Mouse (Mus musculus): ENCODE measurements around the gene Ano6.

Ano6 gene

DNA sequence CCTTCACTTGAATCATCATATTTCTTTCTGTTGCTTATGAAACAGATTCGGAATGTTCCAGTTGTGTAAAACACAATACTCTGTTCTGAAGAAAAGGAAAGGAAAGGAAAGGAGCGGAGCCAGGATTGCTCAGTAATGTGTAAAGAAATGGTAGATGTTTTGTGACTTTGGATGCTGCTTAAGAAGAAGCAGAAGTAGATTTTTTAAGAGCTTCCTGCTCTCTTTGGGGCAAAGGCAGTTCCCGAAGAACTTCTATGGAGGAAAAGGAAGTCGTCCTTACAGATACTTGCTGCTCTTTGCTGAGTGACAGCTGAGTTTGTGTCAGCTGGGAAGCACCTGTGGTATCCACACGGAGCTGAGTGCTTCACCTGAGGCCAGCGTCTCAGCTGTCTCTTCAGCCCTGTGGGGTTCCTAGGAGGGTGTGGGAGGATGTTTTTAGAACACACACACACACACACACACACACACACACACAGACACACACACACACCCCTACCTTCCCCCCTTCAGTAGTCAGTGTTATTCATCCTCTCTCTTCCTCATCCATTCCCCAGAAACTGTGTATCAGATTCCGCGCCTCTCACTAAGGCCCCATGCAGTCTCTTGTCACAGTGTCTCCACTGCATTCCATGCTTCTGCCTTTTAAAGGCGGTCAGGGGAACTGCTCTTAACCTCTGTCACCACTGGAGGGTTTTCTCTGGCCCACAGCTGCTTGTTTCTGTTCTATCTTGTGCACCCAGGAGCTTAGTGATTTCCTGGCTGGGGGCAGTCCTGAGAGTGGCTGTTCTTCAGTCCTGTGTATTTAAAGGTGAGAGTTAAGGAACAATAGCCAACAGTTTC is 6.7 kb downstream of the Ano6 start:
- no peak for DNase-seq

DNA sequence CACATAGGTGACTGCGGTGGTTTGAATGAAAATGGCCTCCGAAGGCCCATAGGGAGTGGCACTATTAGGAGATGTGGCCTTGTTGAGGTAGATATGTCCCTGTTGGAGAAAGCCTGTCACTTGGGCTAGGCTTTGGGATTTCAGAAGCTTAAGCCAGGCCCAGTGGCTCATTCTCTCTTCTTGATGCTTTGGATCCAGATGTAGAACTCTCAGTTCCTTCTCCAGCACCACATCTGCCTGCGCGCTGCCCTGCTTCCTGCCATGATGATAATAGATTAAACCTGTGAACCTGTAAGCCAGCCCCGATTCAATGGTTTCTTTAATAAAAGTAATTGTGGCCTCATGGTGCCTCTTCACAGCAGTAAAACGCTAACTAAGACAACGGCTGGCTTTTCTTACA is 7.6 kb downstream of the Ano6 start:
- no peak for DNase-seq

DNA sequence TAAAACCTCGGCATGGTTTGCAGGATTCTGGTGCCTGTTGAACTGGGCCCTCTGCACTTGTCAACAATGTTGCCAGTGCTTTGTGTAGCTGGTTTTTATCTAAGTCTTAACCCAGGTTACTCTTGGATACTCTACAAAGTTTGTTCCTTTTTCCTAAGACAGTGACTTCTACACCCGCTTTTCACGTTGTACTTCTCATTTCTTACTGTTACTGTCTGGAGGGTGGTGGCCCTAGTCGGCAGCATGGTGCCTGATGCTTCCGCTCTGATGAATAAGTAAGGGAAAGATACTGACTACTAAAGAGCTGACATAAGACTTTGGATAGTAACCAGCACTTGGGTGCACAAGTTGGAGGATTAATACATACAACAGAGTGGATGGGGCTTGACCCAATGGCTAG is 9.0 kb downstream of the Ano6 start:
- DNase-seq, result no peak

DNA sequence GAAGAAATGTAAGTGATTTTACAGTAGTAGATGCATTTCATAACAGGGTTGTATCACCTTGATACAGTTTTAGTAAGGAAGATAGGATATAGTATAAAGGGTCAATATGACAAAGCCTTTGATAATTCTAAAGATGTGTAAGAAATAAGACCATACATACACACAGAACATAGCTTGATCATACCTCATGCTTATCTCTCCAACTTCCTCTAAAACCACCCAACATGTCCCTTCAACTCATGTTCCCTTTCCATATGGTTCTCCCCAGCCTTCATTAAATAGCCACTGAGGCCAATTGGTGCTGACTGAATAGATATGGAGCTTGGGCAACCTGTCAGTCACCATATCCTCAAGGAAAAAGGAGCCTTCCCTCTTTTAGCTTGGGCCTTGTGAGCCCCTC is 9.4 kb downstream of the Ano6 start:
- no peak for DNase-seq

DNA sequence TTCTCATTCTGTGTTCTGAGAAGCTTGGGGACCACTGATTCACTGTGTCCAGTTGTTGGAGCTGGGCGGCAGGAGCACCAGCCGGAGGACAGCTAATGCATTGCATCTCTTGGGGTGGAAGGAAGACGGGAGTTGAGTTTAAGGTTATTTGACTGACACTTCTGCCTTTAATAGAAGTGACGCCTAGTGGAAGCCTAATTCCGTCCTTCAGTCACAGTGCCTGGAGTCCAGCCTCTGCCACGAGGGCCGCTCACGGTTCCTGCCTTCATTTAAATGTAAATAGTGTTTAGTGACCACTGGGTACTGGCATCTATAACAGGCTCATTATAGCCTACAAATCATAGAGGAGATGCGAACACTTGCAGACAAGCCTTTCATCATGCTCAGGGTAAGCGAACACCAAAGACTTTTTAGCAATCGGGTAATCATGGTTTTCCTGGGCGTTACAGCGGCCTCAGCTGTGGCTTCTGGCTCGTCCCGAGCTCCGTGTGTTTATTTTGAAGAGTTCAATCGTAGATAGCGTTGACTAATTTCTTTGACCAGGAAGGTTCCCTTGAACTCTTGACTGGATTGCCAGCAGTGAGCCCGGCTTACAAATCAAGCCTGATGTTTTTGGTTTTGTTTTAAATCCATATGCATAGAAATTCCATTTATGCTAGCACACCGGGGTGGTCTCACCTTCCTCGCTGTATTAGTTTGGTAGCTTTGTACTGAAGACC is 10.8 kb downstream of the Ano6 start:
- no peak for DNase-seq

DNA sequence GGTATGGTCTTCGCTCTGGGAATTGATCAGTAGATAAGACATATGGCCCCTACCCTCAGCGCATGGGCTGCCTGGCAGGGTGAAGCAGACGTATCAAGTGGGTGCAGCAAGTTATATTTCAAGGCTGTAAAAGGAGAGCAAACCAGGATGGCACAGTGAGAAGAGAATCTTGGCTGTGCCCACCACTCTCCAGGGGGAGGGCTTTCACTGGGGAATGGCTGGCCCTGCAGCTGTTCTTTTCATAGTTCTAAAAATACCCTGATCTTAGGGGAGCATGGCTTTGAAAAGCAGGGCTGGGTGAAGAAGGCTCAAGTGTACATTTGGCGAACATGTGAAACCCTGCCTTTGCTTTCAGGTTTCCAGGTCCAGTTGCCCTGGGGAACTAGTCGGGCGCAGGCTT is 11.5 kb downstream of the Ano6 start:
- no peak for DNase-seq

DNA sequence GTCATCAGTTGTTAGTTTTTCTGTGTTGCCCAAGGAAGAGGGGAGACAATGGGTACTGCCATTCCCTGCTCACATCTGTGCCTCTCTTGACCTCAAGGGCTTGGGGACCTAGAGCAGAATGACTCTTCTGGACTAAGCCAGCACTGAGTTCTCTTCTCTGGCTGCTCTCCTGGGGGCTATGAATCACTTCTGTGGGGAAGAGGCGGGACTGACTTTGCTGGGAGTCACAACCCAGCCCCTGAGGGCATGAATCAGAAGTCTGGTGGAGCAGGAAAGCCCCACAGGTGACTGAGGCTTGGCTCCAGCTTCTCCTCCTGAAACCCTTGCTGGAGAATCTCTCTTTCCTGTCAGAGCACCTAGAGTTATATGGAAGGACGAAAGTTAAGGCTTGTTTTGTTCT is 12.1 kb downstream of the Ano6 start:
- peak; percentile 42 to 49 for DNase-seq

DNA sequence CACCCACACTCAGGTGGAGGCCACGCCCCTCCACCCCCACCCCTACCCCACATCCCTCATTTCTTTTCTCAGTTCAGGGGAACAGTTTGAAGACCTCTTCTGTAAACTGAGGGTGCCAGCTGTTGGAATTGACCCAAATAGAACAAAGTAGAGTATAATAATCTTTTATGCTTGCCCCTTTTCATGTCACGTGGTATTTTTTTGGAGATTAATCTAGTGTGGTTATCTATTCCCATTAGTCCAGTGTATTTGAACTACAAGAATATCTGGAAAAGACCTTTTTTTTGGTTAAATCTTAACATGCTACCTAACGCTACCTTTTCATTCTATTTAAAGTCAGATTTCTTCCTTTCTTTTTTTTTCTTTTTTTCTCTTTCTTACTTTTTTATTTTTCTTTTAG is 12.8 kb downstream of the Ano6 start:
- no peak for DNase-seq

DNA sequence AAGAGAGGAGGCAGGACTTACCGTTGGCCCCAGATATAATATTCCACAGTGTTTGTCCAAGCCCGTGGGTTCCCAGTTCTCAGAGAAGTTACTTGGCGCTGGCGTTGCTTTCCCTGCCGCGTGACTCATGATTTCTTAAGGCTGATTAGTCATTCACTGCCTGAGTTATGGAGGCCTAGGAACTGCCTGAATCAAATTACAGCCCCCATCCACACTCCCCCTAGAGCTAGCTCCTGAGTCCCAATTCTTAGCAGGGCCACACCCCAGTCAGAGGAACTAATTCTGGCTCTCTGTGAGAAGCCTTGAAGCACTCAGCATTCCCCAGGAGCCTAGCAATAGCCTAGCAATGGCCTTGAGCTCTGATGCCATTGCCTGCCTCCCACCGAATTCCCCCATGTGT is 13.6 kb downstream of the Ano6 start:
- peak; percentile 84 to 90 for DNase-seq

DNA sequence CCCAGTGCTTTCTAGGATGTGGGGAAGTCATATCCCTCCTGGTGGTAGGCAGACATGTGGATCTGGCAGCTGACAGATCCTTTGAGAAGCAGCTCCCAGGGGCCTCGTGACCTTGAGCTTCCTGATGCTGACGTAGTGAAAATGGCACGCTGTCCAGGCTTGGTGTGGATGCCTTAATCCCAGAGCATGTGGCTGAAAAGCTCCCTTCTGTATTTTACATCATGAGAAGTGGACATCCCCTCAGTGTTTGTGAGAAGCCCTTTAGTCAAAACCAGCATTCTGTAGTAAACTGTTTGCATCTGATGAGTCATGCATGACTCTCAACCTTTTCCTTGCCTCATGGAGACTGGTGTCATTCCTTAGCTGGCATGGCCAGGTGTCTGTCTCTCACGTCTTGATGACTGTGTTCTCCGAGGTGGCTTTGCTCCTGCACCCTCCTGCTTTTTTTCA is 14.4 kb downstream of the Ano6 start:
- DNase-seq, result no peak

DNA sequence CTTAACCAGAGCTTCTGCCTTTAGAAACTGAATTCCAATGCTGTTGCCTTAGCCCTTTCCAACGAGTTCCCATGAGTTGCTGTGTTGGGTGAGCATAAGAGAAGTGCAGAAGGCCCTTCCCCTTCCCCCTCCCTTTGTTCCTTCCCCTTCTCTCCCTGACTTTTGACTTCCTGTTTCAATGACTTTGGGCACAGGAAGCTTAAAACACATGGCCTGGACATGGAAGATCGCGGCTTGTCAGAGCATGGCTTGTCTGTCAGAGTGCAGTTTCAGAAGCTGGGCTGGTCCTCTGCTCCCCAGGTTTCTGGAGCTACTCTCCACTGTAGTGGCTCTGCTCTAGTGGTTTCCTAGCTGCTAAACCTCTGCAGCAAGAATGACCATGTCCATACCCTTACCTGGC is 17.3 kb downstream of the Ano6 start:
- DNase-seq, result no peak

DNA sequence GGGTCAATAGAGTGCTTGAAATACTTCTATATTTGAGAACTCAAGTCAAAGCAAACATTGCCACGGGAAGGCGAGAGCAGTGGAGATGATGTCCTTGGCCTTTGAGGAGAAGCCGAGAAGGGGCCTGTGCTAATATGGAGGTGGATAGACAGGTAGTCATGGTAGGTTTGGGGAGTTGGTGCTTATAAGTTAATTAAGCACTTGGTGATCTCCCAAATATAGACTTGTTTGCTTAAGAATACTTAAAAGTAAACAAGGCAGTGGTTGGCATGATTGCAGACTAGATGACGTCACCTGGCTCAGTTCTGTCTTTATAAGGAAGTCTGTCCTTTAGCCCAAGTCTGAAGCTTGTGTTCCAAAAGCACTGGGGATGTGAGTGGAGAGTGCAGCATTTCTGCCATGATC is 19.7 kb downstream of the Ano6 start:
- peak; percentile 71 to 79 for DNase-seq

DNA sequence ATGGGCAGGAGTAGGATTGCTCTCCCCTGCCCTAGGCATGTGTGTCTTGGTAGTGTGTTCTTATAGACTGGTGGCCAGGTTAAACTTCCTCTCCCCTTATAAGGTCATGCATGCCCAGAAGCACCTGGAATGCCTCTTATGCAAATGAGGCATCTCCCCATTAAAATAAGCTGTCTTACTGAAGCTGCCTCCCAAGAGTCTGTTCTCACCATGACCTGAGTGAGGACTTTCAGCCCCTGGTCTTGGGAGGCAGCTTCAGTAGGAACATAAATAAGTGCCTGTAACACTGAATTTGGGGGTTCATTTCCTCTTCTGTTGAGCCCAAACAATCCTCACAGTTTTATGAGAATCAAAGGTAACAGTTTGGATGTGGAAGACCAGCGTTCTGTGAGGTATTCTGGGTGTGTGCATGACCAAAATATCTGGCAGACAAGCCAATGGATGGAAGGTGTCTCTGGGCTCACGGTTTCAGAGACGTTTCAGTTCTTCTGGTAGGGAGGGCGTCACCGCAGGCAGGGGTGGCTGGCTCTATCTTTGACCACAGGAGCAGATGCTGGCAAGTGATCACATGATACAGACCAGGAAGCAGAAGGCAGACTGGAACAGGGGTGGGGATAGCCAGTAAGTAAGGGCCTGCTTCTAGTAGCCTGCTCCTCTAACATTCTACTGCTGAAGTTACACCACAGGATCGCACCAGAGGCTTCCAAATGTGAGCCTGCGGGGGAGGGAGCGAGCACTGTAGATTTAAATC is 22.4 kb downstream of the Ano6 start:
- DNase-seq, result no peak

DNA sequence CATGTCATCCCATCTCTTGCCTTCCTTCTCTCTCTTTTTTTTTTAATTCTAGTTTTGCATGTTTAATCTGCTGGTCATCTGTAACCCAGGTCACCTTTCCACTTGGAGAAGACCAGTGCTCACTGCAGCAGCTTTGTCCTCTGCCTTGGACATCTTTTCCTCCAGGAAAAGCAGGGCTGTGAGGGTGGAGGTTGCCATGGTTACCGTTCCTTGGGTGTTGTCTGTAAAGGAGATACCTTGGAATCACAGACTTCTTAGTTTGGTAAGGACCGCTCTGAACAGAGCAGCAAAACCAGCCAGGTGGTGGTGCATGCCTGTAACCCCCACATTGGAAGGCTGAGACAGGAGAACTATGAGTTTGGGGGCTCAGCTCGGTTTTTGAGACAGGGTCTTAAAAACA is 26.9 kb downstream of the Ano6 start:
- no peak for DNase-seq

DNA sequence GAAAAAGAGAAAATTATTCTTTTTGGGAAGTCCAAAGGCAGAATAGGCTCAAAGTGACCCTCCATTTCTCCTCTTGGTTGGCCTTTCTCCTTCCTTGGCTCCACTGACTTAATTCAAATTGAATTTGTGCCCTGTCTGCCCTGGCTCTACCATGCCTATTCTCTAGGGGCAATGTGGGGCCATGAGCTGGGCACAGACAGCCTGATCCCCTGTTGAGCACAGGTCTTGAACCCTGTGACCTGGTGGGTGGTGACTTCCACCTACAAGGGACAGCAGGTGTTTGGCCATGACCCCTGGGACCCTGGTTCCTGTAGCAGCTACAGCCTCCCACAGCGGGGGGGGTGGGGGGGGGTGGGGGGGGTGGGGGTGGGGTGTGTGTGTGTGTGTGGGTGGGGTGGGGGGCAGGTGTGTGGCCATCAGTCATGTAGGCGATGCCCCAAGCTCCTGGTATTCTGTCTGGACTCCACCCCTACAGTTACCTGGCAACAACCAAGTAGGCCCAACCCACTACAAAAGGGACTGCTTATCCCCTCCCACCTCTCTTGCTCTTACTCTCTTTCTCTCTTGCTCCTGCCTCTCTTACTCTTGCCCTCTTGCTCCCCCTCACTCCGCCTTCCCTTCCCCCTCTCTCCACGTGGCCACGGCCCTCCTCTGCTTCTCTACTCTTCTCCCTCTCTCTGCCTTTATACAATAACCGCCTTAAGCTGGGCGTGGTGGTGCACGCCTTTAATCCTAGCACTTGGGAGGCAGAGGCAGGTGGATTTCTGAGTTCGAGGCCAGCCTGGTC is 28.8 kb downstream of the Ano6 start:
- no peak for DNase-seq

DNA sequence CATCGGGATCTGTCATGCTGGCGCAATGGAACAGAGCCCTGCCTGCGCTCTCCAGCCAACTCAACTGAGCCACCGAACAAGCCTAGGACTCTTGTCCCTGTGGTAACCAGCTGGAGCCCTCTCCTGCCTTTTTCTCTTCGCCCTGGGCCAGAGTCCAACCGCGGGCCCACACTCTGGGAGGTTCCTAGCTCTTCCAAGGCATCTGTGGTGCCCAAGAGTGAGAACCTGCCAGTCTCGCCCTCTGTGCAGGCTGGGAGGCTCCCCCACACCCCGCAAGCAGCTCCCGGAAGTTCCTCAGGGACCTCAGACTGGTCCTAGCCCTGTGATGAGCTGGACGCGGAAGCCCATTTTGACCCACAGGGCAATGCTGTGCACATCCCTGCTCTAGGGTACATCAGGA is 29.5 kb downstream of the Ano6 start:
- DNase-seq, result no peak

DNA sequence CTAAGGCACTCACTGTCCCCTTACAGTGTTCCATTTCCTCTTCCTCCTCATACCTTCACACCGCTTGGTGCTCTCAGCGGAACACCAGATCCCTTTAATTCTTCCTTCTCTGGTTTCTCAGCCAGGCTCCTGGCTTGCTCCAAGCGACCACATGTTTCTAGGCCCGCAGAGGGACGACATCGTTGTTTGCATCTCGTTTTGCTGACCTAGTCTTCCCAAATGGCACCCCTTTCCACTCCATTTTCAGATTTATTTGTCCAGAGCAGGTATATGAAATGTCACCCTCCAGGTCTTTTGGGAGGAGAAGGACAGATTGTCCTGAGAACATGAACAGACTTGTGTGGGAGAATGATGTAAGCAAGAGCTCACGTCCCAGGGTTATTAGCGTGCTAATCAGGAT is 30.0 kb downstream of the Ano6 start:
- no peak for DNase-seq

DNA sequence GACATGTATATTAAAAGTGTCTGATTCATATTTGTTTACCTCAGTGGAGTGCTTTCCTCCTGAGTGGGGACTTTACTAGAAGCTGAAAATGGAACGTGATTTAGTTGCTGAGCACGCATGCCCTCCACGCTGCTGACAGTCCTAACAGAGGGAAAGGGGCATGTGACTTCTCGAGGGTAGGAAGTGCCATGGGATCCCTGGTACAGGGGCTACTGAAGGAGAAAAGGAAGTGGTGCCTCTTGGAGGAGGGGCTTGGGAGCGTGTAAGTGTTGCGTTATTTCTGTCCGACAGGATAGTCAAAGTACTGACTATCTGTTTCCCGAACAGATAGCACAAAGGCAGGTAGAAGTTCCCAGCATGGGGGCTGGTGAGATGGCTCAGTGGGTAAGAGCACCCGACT is 31.5 kb downstream of the Ano6 start:
- no peak for DNase-seq

DNA sequence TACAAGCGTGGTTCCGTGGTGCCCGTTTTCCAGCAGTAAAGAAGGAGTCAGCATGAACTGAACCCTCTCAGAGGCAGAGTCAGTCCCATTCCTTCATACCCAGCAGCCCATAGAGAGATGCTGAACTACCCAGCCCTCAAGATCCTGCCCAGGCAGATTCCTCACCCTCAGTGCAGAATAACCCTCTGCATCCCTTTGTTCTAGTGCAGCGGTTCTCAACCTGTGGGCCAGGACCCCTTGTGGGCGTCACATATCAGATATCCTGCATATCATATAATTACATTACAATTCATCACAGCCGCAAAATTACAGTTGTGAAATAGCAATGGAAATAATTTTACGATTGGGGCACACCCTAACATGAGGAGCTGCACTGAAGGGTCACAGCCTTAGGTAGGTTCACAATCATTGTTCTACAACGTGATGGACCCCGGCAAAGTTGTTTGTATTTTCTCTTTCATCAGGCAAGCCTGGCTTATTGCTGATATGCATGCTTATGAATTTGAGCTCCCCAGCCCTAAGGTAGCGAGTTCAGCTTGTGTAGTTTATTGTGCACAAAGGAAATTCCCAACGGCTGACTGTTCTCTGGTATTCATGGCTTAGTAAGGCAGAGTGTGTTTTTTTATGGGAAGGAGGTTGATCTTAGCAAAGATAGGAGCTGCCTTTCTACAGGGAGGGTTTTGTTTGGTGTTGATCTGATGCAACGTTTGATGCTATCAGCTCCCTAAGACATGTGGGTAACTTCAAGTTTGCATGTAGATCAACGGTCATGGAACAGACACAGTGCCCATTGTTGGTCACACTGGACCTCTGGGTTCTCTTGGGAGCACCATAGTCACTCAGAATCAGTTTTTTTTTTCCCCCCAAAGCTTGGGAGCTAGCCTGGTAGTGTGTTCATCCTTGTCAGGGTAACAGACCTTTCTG is 33.0 kb downstream of the Ano6 start:
- no peak for DNase-seq

DNA sequence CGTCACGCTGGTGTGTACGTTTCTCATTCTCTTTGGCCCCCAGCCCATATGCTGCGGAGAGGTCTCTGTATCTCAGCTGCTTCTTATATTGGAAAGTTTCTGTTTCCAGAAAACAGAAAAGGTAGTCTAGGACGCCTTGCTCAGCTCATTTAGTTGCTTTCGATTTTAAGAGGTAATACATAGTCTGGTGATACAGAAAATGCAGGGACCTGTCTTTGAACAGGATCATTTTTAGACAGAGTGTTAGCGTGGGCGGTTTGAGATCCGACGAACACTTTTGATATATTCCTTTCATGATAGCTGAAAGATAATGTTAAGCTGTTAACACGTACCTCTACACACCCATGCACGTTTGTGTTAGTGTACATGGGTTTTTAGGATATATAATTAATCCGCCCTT is 35.9 kb downstream of the Ano6 start:
- no peak for DNase-seq

DNA sequence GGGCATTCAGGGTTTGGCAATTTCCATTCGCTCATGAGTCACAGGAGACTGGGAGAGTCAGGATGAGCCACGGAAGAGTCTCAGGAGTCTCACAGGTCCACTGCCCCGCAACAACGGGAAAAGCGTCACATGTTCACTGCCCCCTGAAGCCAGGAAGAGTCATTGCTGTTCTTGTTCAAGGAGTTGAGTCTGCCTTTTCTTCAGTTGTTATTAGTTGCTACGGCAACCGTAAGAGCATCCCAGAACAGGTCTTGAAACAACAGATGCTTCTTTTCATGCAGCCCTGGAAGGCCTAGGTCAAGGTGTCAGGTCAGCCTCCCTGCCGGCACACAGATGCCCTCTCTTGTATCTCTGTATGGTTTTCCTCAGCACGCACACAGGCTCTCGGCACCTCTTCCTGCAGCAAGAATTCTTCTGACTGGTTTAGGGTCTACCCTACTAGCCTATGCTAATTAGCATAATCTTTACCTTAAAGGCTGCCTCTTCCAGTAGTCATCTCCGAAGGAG is 36.9 kb downstream of the Ano6 start:
- DNase-seq, result no peak

Measured in lung, adult 18-20 months (tissue).